Mouse (Mus musculus): ENCODE results near the gene Ncoa7.

DNA sequence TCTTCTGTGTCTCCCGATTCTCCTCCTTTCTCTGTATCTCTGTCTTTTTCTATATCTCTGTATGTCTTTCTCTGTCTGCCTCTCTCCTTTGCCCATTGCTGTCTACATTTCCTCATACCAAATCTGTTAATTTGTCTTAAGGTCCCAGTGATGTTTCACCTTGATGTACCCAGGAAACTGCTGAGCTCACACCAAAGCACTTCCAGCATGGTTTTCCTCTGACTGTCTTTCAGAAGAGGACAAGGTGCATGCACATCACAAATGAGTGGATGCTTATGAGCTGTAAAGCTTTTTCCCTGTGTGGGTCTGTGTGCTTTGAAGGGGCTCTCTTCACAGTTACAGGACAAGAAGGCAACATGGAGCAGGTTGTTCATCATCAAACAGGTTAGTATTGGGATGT is 34.3 kb downstream of the Ncoa7 start:
- TF ChIP-seq POLR2A (IDR thresholded peaks at IDR 0.05; ENCODE audit: extremely low read depth, insufficient read depth, low read length) (no peak), CTCF (IDR thresholded peaks at IDR 0.05; ENCODE audit: extremely low read depth, insufficient read depth, low read length) (no peak)
